Mouse (Mus musculus) cortical plate, adult 2 months (tissue): ENCODE measurements at regions not wholly inside any gene's neighbourhood (a gene's known extent, or its start where the extent isn't known, plus 50 kb on each side); places are given as distances from the start of the nearest gene placed in this dataset.

ENCODE experiments used
- H3K27ac ChIP-seq: fragments of 200-500 bp; 2 replicates; pipeline ENCODE4 v1.5.1; 2012; ENCODE audit warnings: low read length, control low read depth, inconsistent platforms; ENCODE audit not compliant: insufficient read depth
- H3K4me1 ChIP-seq: fragments of 200-500 bp; 2 replicates; pipeline ENCODE4 v1.6.1; 2011; ENCODE audit warnings: low read length; ENCODE audit not compliant: control insufficient read depth, insufficient read depth
- H3K4me3 ChIP-seq: fragments of 200-500 bp; 2 replicates; pipeline ENCODE4 v1.5.1; 2011; ENCODE audit warnings: mild to moderate bottlenecking, low read length, control low read depth; ENCODE audit not compliant: insufficient read depth
- CTCF ChIP-seq: fragments of 200-500 bp; IDR thresholded peaks from 2 replicates; pipeline ENCODE4 v1.5.1; 2011; ENCODE audit warnings: mild to moderate bottlenecking, control low read depth, low read length; ENCODE audit not compliant: insufficient read depth; ENCODE audit errors: extremely low read depth
- POLR2A ChIP-seq: fragments of 200-500 bp; IDR thresholded peaks from 2 replicates; pipeline ENCODE4 v1.6.1; 2011; ENCODE audit warnings: mild to moderate bottlenecking, low read length, control low read depth; ENCODE audit not compliant: insufficient read depth; ENCODE audit errors: extremely low read depth

- no peak overlapping the region for H3K4me3 ChIP-seq
- H3K4me1 ChIP-seq: peaks cover 4% of the 10 kb centered on the region; the same call in 1 of the 2 replicates
- H3K27ac ChIP-seq: peak overlapping the region; percentile 67
- TF ChIP-seq CTCF: no peak
Measured at GRCm38 (mm10) chr14:68973636-68974101, 320.4 kb downstream of the Synb start.

GRCm38 (mm10) chr14:68966758-68967157, 327.3 kb downstream of the Synb start:
- TF ChIP-seq POLR2A: no peak
- peak; percentile 66 for TF ChIP-seq CTCF
- H3K27ac ChIP-seq: no peak overlapping the region

GRCm38 (mm10) chr14:68954577-68955460, 339.3 kb downstream of the Synb start:
- Histone ChIP-seq H3K4me3 (no peak overlapping the region), H3K27ac (no peak overlapping the region), H3K4me1 (no peaks in the 10 kb centered on the region)
- TF ChIP-seq CTCF: no peak
- no peak for TF ChIP-seq POLR2A

More at GRCm38 (mm10) chr14:68966758-68967157, 327.3 kb downstream of the Synb start:
- no peak overlapping the region for H3K4me3 ChIP-seq
- H3K4me1 ChIP-seq: no peaks in the 10 kb centered on the region

- H3K4me3 ChIP-seq: no peak overlapping the region
- TF ChIP-seq POLR2A (no peak), CTCF (no peak)
Measured at GRCm38 (mm10) chr14:68945906-68946305, 348.2 kb downstream of the Synb start.

GRCm38 (mm10) chr14:68945434-68945833, 348.7 kb downstream of the Synb start:
- TF ChIP-seq POLR2A (no peak), CTCF (no peak)
- Histone ChIP-seq H3K4me1 (peaks cover 4% of the 10 kb centered on the region; the same call in 1 of the 2 replicates), H3K27ac (no peak overlapping the region), H3K4me3 (no peak overlapping the region)

More at GRCm38 (mm10) chr14:68945906-68946305, 348.2 kb downstream of the Synb start:
- Histone ChIP-seq H3K27ac (no peak overlapping the region), H3K4me1 (peaks cover 4% of the 10 kb centered on the region; the same call in 1 of the 2 replicates)

GRCm38 (mm10) chr14:68941759-68942158, 352.3 kb downstream of the Synb start:
- TF ChIP-seq CTCF (no peak), POLR2A (no peak)
- Histone ChIP-seq H3K4me3 (no peak overlapping the region), H3K4me1 (peaks cover 5% of the 10 kb centered on the region; the same call in 1 of the 2 replicates), H3K27ac (no peak overlapping the region)

GRCm38 (mm10) chr14:68941132-68941690, 352.9 kb downstream of the Synb start:
- Histone ChIP-seq H3K4me1 (peaks cover 5% of the 10 kb centered on the region; the same call in 1 of the 2 replicates), H3K27ac (no peak overlapping the region), H3K4me3 (no peak overlapping the region)
- TF ChIP-seq POLR2A (no peak), CTCF (no peak)

- Histone ChIP-seq H3K27ac (no peak overlapping the region; the same call in 1 of the 2 replicates), H3K4me3 (no peak overlapping the region), H3K4me1 (peaks cover 6% of the 10 kb centered on the region)
- no peak for TF ChIP-seq CTCF
Measured at GRCm38 (mm10) chr14:68935303-68935662, 358.8 kb downstream of the Synb start.

- H3K4me1 ChIP-seq: peaks cover 6% of the 10 kb centered on the region
- no peak overlapping the region for H3K4me3 ChIP-seq
- TF ChIP-seq POLR2A: no peak
- peak overlapping the region; percentile 36 for H3K27ac ChIP-seq
Measured at GRCm38 (mm10) chr14:68934611-68935302, 359.3 kb downstream of the Synb start.

- no peak overlapping the region for H3K27ac ChIP-seq
- H3K4me1 ChIP-seq: peaks cover 1% of the 10 kb centered on the region
- no peak for TF ChIP-seq POLR2A
- TF ChIP-seq CTCF: no peak
- H3K4me3 ChIP-seq: no peak overlapping the region
Measured at GRCm38 (mm10) chr14:68927814-68928213, 366.3 kb downstream of the Synb start.
